Mouse (Mus musculus) layer of hippocampus, postnatal 25 days (tissue): ENCODE data around the gene Dusp16. TPM values are rescaled to one million over a fixed set of nuclear protein-coding genes. Genes with fewer than 3 reads are reported as not detected.
"Not testable (repeated sequence)": the region's sequence is repeated elsewhere in the genome, so short reads cannot be mapped to it uniquely, and the experiment has no call there.

Experiments used
- DNase-seq, 2 experiments: peaks; one replicate each; pipeline ENCODE4 v3.0.0; 2022; ENCODE audit warnings: mixed read lengths in 2 of 2, low spot score in 1 of 2; ENCODE audit errors: extremely low spot score in 1 of 2
- total RNA-seq, 2 experiments: library from RNA; stranded (reverse); gene quantifications; 2 replicates each; pipeline ENCODE4 v1.2.3; 2021

Gene Dusp16
- total RNA-seq, 2 experiments from 2014 or later = 8.9 to 10.4 TPM

DNA sequence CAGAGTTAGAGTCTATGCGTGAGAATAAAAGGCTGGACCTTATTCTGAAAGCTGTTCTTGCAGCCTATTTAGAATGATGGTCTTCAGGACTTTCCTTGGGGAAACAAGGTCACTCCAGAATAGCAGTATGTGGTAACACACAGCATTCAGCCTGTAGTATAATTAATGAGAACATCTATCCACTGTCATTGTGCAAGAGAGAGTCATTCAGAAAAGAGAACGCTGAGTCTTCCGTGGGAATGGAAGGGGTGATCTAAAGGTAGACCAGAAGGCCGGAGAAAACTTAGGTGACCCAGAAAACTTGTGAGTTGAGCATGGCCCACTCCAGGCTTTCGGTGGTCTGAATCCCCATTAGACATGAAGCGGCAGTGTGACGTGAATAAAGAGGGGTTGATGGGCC lies 90.2 kb downstream of the Dusp16 start:
- no peak for DNase-seq

DNA sequence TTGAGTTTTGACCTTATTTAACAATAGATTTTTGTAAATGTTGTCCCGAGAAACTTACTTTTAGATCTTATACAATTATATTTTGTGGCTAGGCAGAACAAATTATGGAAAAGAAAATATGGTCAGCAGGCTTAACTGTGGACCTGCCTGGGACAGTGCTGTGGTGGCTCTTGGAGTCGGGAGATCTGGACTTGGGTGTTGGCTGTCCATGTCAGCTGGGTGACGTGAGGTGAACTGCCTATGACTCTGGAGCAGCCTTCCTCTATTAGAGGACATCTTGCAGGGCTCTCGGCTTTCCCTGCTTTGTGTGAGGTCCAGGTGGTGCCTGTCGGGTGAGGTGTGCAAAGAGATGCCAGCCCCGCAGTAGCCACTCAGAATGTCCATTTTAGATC lies 91.2 kb downstream of the Dusp16 start:
- DNase-seq = no peak

DNA sequence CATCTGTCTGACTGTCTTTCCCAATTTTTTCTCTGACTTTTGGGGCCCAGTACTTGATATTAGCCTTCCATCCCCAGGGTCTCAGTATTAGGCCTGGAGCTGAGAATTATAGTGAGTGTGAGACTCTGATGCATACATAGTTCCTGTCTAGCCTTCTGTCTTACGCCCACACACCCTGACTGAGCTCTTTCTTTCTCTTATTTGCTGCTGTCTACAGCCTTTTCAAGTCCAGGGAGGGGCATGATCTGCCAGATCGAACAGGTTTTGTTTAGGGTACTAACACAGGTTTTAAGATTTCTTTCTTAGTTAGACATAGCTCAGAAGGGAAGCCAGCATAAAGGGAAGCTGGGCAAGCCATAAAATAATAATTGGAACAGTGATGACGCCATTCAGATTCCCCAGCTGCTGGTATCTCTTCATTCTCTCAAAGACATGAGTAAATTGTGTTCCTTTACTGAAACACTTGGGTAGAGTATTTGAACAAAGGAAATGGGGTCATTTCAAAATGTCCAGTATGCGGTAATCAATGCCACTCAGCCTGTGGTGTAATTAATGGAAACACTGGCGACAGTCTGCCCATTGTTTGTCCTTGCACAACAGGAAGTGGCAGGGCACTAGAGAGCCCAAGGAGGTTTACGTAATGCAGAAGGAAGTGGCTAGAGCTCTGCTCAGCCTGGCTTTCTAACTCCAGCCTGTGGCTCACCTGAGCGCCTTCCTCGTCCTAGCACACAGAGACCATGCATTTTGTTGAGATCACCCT lies 91.8 kb downstream of the Dusp16 start:
- no peak for DNase-seq

DNA sequence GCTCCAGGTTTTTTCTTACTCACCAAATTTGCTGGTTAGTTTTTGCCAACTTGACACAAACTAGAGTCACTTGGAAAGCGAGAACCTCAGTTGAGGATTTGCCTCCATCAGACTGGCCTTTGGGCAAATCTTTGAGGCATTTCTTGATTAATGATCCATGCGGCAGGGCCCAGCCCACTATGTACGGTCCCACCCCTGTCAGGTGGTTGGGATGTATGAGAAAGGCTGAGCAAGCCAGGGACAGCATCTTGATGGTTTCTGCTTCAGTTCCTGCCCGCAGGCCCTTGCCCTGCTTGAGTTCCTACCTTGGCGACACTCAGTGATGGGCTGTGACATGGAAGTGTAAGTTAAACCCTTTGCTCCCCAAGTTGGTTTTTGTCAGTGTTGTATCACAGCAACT lies 94.2 kb downstream of the Dusp16 start:
- no peak for DNase-seq

DNA sequence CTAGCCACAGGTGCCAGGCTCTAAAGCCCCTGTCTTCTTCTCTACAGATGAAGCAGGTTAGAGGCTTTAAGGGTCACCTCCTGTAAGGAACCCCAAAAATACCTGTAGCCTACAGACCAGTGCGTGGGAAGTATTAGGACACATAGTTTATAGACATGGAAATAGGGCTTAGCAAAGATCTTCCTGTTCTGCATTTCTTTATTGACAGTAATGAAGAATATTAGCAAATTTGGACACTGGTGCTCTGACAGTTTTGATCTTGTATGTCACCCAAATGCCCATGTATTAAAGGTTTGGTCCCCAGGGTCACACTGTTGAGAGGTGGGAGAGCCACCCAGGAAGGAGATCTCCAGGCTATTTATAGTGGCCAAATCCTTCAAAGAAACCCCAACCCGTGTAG lies 95.9 kb downstream of the Dusp16 start:
- DNase-seq = no peak

DNA sequence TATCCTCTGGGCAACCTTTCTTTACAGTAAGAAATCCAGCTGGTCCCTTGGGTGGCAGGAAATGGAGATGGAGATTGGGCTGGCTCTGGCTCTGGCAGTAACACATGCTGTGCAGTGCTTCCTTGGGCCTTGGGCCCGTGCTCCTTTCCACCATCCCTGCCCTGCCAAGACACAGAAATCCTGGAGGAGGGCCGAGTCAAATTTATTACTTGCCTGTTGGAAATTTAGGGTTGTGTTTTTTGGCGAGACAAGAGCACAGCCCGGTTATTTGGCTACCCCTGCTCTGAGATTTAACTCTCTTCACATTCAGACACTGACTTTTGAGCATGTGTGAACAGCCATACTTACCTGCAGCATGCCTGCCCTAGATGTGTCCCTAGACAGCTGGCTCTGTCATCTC lies 96.3 kb downstream of the Dusp16 start:
- DNase-seq = no peak

DNA sequence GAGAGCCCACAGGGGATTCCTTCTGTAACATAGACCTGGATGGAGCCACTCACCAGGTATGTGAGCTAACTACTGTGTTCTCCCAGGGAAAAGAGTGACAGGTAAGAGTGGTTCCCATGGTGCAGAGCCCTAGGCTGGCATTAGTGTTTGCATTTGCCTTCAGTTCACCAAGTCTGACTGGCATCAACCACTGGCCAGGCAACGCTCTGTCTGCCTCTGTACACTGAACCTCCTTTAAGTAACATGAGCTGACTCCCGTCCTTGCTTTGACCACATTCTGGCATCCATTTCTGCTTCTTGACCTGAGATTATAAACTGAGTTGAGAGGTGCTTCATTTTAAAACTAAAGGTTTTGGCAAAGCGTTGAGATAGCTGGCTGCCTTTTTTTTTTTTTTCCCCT lies 96.8 kb downstream of the Dusp16 start:
- no peak for DNase-seq

DNA sequence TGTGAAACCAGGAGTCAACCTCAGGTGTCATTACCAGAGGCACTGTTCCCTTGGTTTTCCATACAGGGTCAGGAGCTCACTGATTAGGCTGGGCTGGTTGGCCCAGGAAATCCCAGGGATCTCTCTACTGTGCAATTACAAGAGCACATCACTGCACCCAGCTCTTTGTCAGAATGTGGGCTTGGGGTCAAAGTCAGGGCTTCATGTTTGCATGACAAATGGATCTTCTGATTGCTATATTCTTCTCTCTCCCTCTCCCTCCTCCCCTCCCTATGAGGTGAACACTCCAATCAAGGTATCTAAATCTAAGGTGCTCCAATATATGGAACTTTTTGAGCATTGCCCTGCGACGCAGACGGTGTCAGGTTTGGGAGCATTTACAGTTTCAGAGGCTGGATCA lies 97.4 kb downstream of the Dusp16 start:
- DNase-seq = no peak

DNA sequence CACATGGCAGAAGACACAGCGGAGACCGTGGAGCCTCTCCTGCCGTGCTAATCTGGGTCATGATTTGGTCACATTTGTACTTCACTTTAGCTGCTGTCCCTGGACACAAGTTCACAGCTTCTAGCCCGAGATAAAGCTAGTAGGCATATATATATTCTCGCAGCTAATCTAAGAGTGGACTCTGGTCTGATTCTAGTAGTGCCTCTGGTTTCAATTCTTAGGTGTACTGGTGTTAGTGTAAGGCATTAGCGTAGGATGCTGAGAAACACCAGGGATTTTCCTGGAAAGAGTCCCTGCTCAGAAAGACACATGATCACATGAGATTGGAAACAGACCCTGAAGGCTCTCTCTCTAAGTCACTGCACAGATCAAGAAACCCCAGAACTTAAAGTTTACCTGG lies 97.9 kb downstream of the Dusp16 start:
- no peak for DNase-seq

DNA sequence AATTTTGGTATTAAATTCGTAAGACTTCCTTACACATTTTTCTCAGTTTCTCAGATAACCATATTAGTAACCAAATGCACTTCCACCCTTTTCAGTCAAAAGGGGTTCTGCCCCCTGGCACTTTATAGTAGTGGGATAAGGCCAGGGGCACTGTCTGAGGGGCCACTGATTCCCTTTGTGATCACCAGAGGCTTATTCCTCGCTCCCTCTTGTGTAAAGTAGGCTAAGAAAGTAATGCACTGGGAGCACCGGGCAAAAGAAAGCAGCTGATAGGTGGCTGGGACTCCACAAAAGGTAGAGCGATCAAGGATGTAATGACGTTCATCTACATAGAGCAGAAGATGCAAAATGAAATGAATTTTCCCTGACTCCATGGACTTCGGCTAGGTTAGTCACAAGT lies 106.9 kb downstream of the Dusp16 start:
- DNase-seq = no peak

DNA sequence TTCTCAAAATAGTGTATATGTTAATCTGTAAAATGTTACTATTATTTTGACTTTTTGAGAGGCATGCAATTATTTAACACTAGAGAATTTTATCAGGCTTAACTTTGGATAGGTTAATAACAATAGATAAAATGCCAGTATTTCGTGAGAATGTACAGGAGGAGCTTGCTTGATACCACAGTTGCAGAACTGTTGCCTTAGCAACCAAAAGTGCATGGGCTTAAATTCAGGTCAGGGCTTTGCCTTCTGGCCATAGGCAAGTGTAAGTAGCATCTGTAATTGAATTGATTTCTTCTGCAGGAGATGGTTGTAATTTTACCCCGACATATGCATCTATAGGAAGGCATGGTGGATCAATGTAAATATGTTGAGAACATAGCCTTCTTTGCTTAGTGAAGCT lies 107.4 kb downstream of the Dusp16 start:
- no peak for DNase-seq

DNA sequence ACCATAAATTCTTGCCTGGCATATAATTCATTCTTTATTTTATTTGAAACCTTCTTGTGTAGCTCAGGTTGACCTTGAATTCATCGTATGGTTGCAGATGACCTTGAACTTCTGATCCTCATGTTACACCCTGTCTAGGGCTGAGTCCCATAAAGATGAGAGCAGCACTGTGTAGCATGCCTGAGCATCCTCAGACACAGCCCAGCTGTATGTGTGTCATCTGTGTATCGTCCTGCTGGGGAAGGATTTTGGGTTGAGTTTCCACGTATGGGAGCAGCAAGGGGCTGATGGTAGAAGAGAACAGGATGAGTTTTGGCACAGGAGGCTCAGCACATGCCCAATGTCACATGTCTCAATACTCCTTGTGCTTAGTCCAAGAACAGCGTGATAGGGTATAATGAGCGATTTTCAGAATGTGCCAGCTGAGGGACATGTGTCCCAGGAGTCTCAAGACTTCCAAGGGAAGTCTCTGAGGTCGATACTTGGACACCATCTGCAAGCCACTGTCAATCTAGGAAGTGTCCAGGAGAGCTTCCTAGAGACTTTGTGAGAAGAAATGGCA lies 108.0 kb downstream of the Dusp16 start:
- no peak for DNase-seq

DNA sequence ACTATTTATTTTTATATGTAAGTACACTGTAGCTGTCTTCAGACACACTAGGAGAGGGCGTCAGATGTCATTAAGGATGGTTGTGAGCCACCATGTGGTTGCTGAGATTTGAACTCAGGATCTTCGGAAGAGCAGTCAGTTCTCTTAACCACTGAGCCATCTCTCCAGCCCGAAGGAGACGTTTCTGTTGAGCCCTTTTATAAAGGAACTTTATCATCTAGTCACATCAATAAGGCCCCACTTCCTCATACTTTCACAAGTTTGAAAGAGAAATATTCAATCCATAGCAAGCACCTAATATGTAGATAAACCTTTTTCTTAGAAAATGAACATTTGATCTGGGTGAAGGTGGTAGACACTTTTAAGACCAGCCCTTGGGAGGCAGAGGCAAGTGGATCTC lies 113.1 kb downstream of the Dusp16 start:
- not testable (repeated sequence) for DNase-seq

DNA sequence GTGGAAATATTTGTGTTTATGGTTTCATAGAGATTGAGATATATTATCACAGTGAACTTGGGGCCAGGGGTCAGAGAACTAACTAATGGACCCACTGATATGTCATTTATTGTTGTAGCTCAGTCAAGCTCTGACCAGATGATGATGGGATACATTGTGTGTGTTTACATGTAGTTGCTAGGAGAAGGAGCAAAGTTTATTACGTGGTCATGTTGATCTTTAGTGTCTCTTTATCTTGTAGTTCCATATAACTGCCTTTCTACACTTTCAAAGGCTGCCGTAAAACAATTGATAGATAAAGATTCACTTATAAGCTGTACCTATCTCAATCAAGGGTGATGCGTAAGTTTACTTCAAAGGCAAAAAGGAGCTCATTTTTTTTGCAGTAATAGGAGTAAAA lies 114.4 kb downstream of the Dusp16 start:
- DNase-seq = no peak

DNA sequence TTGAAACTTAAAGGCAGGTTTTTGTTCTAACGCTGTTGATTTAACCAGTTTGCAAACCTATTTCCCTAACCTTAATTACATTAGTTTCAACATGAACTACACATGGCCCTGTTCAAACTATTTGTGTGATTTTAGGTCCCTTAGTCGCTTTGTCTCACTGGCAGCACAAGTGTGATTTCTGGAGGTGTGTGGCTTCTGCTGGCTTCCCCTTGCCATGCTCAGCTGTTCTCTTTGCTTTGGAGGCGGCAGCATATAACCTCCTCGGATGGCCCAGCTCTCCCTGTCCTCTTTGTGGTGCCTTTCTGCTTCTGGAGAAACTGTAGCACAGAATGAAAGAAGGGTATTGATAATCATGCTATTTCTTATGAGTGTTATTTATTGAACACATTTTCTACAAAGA lies 114.9 kb downstream of the Dusp16 start:
- no peak for DNase-seq

DNA sequence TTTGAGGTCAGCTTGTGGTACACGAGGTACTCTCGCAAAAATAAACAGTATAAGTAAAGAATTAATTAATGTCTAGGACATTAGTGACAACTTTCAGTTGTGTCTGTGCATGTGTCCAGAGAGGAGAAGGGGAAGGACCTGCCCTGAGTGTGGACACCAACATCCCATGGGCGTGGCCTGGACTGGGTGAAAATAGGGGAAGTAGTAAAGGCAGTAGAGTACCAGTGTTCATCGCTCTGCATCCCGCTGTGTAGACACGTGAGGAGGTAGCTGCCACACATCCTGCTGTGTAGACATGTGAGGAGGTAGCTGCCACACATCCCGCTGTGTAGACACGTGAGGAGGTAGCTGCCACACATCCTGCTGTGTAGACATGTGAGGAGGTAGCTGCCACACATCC lies 118.7 kb downstream of the Dusp16 start:
- DNase-seq = not testable (repeated sequence)

DNA sequence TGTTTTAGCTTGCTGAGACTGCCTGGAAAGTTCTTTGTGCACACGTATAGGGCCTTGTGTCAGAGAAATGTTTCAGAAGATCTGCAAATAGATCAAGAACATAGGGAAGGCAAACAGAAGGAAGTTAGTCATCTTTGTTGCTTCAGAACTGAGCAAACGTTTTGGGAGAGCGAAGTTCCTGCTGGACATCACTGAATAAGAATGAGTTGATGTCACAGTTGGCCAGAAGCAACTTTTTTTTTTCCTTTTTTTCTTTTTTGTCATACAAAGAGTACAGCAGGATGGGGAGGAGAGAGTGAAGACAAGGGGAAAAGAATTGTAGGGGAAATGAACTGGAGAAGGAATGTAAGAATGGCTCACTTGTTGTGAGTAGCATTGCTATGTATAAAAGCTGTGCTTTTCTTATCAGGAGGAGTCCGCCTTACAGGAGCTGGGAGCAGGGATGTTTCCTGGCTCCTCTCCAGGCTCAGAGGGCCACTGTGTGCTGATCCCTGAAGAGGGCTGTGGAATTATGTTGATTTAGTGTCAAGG lies 121.5 kb downstream of the Dusp16 start:
- DNase-seq = no peak

DNA sequence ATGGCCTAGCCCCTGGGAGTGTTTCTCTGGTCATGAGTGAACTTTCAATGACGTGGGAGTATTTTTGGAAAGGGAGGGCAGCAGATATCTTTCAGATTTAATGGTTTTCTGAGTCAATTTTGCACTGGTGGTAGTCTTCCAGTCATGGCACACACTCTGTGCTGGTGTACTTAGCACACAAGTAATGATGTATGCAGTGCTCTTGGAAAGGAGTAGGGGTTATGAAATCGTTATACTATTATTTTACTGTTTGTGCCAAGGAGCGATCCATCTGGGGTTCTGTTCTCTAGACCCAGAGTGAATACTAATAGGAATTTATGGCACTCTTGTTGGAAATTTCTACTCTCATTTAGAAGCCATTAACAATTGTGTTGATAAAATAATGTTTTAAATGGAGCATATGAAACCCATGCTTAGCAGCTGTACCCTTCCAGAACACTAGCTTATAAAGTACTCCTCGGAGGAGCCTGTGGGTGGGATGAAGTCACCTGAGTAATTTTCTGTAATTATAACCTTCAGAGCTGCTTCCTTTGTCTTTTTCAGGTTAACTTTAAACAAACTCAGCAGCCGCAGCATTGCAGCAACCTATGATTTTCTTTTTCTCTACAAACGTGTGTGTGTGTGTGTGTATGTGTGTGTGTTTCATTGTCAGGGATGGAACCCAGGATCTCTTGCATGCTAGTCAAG lies 123.1 kb downstream of the Dusp16 start:
- DNase-seq = no peak

DNA sequence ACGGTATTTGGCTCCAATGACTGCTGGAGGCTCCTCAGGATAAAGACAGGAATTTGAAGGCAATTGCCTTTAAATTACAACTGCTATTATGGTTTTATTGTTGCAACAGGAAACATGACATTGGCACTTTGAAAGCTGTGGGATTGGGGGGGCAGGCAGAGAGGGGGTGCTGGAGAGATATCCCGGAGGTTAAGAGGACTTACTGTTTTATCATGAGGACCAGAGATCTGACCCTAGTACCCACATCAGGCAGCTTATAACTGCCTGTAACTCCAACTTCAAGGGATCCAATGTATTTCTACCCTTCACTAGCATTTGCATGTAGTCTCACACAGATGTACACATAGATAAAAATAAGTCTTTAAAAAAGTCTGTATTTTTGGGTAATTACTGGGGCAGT lies 123.9 kb downstream of the Dusp16 start:
- no peak for DNase-seq

DNA sequence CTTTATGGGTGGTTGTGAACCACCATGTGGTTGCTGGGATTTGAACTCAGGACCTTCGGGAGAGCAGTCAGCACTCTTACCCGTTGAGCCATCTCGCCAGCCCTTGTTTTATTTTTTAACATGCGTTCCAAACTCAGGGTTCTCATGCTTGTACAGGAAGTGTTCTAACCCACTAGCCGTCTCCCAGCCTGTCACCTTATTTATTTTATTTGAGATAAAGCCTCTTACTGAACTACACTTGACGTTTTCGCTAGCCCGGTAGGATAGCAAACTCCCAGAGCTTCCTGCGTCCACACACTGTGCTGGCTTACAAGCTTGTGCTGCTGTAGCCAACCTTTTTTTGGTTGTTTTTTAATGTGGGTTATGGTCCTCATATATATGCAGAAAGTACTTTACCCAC lies 126.6 kb downstream of the Dusp16 start:
- DNase-seq = no peak
